Mouse (Mus musculus) heart, adult 2 months (tissue): ENCODE results near the gene Myl3.

ENCODE experiments used
- CTCF ChIP-seq: fragments of 200-600 bp; IDR thresholded peaks from 2 replicates; pipeline ENCODE4 v1.8.1; 2022; ENCODE audit warnings: antibody characterized with exemption, mild to moderate bottlenecking, moderate library complexity
- POLR2A ChIP-seq: fragments of 200-500 bp; IDR thresholded peaks from 2 replicates; pipeline ENCODE4 v1.6.1; 2011; ENCODE audit warnings: mild to moderate bottlenecking, low read depth, low read length, control low read depth; ENCODE audit not compliant: insufficient read depth

- TF ChIP-seq CTCF (no peak), POLR2A (no peak)
Measured at GRCm38 (mm10) chr9:110718071-110718470, 23.6 kb upstream of the Myl3 start.
